Mouse (Mus musculus) liver, embryonic 14.5 days (tissue): ENCODE measurements at regions not wholly inside any gene's neighbourhood (a gene's known extent, or its start where the extent isn't known, plus 50 kb on each side); places are given as distances from the start of the nearest gene placed in this dataset.

ENCODE experiments used
- ATAC-seq: fragments of 200-750 bp; cut with Nextera tagmentation; 2 replicates; pipeline ENCODE4 v1.8.0; 2017; ENCODE audit warnings: moderate number of reproducible peaks, mild to moderate bottlenecking, moderate library complexity; ENCODE audit not compliant: insufficient read depth
- DNase-seq, 3 experiments: peaks; one replicate each; pipeline ENCODE4 v3.0.0-alpha.2; 2012 to 2013; ENCODE audit warnings: low read depth in 3 of 3, low spot score in 3 of 3
- H3K27ac ChIP-seq: fragments of 300-500 bp; sonication (generic); 2 replicates; pipeline ENCODE4 v1.5.1; 2014; ENCODE audit warnings: moderate library complexity, mild to moderate bottlenecking, control low read depth, inconsistent platforms
- H3K27me3 ChIP-seq: fragments of 300-500 bp; sonication (generic); 2 replicates; pipeline ENCODE4 v1.6.1; 2014; ENCODE audit warnings: mild to moderate bottlenecking, low read length, moderate library complexity; ENCODE audit not compliant: control insufficient read depth, insufficient read depth
- H3K36me3 ChIP-seq: fragments of 300-500 bp; sonication (generic); replicated peaks from 2 replicates; pipeline ENCODE4 v1.6.1; 2014; ENCODE audit warnings: low read depth; ENCODE audit not compliant: control insufficient read depth, insufficient read depth
- H3K4me1 ChIP-seq, 2 experiments: fragments of 200-500 bp in 1 of 2; fragments of 300-500 bp in 1 of 2; sonication (generic) in 1 of 2; replicated peaks; 2 replicates each; pipeline ENCODE4 v1.6.1; 2012 to 2014; ENCODE audit warnings: antibody characterized with exemption in 1 of 2, inconsistent platforms in 1 of 2, low read length in 1 of 2; ENCODE audit not compliant: control insufficient read depth in 2 of 2, insufficient read depth in 2 of 2
- H3K4me2 ChIP-seq: fragments of 300-500 bp; sonication (generic); 2 replicates; pipeline ENCODE4 v1.6.1; 2014; ENCODE audit warnings: low read depth, mild to moderate bottlenecking, control low read depth, moderate library complexity
- H3K4me3 ChIP-seq, 2 experiments: fragments of 200-500 bp in 1 of 2; fragments of 300-500 bp in 1 of 2; sonication (generic) in 1 of 2; 2 replicates each; pipeline ENCODE4 v1.5.1; 2012 to 2014; ENCODE audit warnings: low read depth in 2 of 2, low read length in 2 of 2, mild to moderate bottlenecking in 2 of 2, control low read depth in 1 of 2, inconsistent platforms in 1 of 2, moderate library complexity in 1 of 2; ENCODE audit not compliant: insufficient read depth in 1 of 2
- H3K9ac ChIP-seq: fragments of 300-500 bp; sonication (generic); replicated peaks from 2 replicates; pipeline ENCODE4 v1.6.1; 2014; ENCODE audit warnings: mild to moderate bottlenecking, control low read depth, moderate library complexity
- H3K9me3 ChIP-seq: fragments of 300-500 bp; sonication (generic); 2 replicates; pipeline ENCODE4 v1.6.1; 2016; ENCODE audit warnings: low read length, mixed read lengths; ENCODE audit not compliant: control insufficient read depth
- CTCF ChIP-seq: IDR thresholded peaks from 2 replicates; pipeline ENCODE4 v1.5.1; 2016; ENCODE audit warnings: antibody characterized with exemption, low read depth, control low read depth
- EP300 ChIP-seq: IDR thresholded peaks from 2 replicates; pipeline ENCODE4 v1.6.1; 2016; ENCODE audit warnings: antibody characterized with exemption, low read depth
- WGBS: fragments of 180-500 bp; shearing (Covaris S2); extraction: QIAGEN DNeasy Blood & Tissue Kit; methylation state at CpG from one replicate; pipeline ENCODE4 v1.1.7; 2014; ENCODE audit not compliant: insufficient replicate concordance; 5-methylcytosine and 5-hydroxymethylcytosine counted together

DNA sequence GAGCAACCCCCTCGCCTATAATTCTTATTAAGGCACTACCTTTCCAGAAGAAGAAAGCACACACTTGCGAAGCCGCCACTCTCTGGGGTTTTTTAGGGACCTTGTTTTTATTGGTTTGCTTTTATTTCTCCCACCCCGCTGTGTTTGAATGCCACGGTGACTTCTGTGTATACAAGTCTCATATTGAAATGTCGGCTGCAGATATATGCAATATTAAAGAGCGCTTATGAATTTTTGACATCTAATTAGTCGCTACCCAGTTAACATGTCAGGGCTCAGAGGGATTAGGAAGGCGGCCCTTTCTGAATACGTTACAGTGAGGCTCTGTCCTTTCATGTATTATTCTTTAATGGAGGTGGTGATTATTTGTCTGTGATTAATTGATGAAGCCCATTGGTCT, 405.9 kb upstream of the 3110018I06Rik start:
- 70% methylated on average over 10 of the region's 10 CpGs for WGBS
- Histone ChIP-seq H3K9ac (no peak overlapping the region), H3K36me3 (no peaks in the 10 kb centered on the region), H3K4me2 (no peak overlapping the region), H3K9me3 (no peaks in the 10 kb centered on the region), H3K4me1 (no peaks in the 10 kb centered on the region), H3K4me3 (no peak overlapping the region), H3K27ac (no peak overlapping the region), H3K27me3 (no peaks in the 10 kb centered on the region)
- TF ChIP-seq CTCF = no peak
- no peak for TF ChIP-seq EP300
- DNase-seq (no peak), ATAC-seq (no peak)

DNA sequence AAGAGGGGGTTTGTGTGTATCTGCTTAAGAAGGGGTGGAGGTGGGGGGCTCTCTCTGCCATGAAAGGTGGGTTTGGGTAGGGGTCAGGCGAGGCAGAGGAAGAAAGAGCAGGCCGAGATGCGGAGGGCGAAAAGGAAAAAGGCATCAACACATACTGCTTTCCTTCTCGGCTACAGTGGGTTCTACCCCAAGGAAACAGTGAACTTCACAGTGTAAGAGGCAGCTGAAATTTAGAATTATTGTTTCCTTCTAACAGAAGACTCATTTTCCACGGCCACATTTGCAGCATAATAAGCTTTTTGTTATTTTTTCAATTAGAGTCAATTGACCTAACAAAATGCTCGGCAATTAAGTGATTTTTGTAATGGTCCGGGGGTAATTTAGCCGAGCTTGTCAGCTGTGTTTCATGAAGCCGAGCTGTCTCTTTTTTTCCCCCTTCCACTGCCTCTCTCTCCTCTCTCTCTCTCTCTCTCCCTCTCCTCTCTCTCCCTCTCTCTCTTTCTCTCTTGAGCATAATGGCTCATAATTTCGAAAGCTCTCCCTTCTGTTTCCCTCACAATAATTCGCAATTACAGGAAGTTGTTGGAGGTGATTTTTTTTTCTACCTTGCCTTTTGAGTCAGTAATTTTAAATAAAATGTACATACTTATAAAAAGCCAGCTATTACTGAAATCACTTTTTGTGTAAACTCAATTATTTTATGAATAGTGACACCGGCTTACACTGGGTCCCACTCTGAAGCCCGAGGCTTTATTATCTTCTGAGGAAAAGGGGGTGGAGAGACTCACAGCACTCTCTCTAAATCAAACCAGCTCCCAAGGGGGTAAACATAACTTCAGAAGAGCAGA, 403.1 kb upstream of the 3110018I06Rik start:
- Histone ChIP-seq H3K9ac (no peak overlapping the region), H3K4me3 (no peak overlapping the region), H3K4me1 (no peaks in the 10 kb centered on the region), H3K36me3 (no peaks in the 10 kb centered on the region), H3K4me2 (no peak overlapping the region), H3K9me3 (no peaks in the 10 kb centered on the region), H3K27ac (no peak overlapping the region), H3K27me3 (no peaks in the 10 kb centered on the region)
- no peak for TF ChIP-seq EP300
- ATAC-seq = no peak
- no peak for DNase-seq
- WGBS = 57% methylated on average over 14 of the region's 14 CpGs

DNA sequence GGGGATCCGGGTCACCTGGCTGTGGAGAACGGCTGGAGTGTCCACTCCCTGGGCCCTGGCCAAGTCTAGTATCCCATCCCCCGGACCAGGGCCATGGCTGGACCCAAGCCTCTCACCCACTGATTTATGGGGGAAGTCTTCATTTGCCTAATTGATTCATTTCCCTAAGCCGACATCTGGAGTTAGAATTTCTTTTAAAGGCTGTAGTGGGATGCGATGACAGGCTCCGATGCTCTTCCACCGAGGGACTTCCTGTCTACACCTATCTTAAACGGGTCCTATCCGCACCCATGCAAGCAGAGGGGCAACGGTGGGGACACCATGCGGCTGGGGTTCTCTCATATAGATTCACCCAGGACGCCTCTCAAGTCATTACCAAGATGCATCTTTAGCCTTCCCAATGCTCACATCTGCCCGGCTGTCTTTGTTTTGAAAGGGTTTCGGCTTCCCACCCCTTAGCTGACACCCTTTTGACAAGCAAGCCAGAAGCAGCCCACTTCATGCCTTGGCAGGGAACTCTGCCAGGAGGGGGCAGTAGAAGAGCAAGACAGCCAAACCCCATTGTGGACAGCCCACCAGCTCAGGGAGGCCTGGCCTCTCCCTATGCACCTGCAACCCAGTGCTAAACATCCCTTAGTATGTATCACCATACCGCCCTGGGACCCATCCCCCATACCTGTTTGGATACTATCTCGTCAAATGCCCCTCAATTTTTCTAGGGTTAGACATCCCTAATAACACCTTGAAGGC, 402.4 kb upstream of the 3110018I06Rik start:
- H3K27me3 ChIP-seq = no peaks in the 10 kb centered on the region
- no peak overlapping the region for H3K4me3 ChIP-seq
- TF ChIP-seq CTCF = peak; percentile 38; the same call in 1 of the 2 replicates
- no peak for TF ChIP-seq EP300
- no peaks in the 10 kb centered on the region for H3K4me1 ChIP-seq
- ATAC-seq (no peak), DNase-seq (no peak)
- WGBS = 42% methylated on average over 16 of the region's 16 CpGs
- H3K27ac ChIP-seq = no peak overlapping the region
- no peaks in the 10 kb centered on the region for H3K9me3 ChIP-seq
- no peak overlapping the region for H3K4me2 ChIP-seq
- no peak overlapping the region for H3K9ac ChIP-seq
- no peaks in the 10 kb centered on the region for H3K36me3 ChIP-seq

DNA sequence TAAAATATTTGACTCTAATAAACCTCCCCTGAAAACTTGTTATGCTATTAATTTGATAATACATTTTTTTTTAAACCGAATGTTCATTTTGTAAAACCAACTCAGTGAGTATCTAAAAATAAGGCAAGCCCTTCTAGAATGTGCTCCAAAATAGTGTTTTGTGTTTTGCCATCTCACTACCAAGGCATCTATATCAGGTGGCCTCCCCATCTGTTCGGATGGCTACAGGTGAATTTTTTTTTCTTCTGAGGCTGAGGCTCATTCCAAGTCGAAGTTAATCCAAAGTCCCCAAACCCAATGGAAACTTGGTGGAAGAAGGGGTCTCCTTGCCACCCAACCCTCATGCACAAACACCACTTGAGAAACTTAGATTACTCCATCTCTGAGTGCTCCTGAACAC, 396.3 kb upstream of the 3110018I06Rik start:
- no peaks in the 10 kb centered on the region for H3K4me1 ChIP-seq
- DNase-seq = no peak
- no peaks in the 10 kb centered on the region for H3K36me3 ChIP-seq
- no peaks in the 10 kb centered on the region for H3K27me3 ChIP-seq
- no peak overlapping the region for H3K27ac ChIP-seq
- no peak overlapping the region for H3K4me2 ChIP-seq
- no peak for ATAC-seq
- WGBS = 54% methylated on average over 3 of the region's 3 CpGs
- H3K9me3 ChIP-seq = no peaks in the 10 kb centered on the region
- H3K9ac ChIP-seq = no peak overlapping the region
- no peak for TF ChIP-seq EP300
- no peak for TF ChIP-seq CTCF
- no peak overlapping the region for H3K4me3 ChIP-seq

DNA sequence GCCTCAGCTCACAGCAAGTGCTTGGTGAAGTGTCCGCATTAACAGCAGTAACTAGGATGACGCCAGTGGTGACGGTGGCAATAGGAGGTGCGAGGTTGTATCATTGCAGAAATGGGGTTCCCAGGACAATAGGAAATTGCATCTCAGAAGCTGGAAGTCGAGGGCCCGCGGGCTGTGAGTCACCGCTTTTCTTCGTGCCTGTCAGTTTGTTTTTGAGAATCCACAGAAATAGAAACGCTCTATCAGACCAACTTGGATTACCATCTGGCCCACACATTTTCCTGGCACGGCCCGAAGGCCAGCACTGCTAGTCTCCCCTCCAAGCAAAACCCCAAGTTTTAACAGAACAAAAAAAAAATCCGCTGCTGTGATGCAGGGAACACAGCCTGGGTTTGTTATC, 395.1 kb upstream of the 3110018I06Rik start:
- Histone ChIP-seq H3K9ac (no peak overlapping the region), H3K4me3 (no peak overlapping the region), H3K4me2 (no peak overlapping the region), H3K9me3 (no peaks in the 10 kb centered on the region), H3K27me3 (no peaks in the 10 kb centered on the region), H3K4me1 (no peaks in the 10 kb centered on the region), H3K27ac (no peak overlapping the region), H3K36me3 (no peaks in the 10 kb centered on the region)
- WGBS = 73% methylated on average over 13 of the region's 13 CpGs
- no peak for DNase-seq
- TF ChIP-seq EP300 (no peak), CTCF (no peak)
- ATAC-seq = no peak
